Mouse (Mus musculus): Measurements from ENCODE around the gene Kcnab3. TPM values are rescaled to one million over a fixed set of nuclear protein-coding genes. Genes with fewer than 3 reads are reported as not detected.
"Not testable (repeated sequence)": the region's sequence is repeated elsewhere in the genome, so short reads cannot be mapped to it uniquely, and the experiment has no call there.

Kcnab3 gene
- 2.0 to 2.3 TPM in 2 of 3 replicates, not detected in the other for total RNA-seq (2017)

DNA sequence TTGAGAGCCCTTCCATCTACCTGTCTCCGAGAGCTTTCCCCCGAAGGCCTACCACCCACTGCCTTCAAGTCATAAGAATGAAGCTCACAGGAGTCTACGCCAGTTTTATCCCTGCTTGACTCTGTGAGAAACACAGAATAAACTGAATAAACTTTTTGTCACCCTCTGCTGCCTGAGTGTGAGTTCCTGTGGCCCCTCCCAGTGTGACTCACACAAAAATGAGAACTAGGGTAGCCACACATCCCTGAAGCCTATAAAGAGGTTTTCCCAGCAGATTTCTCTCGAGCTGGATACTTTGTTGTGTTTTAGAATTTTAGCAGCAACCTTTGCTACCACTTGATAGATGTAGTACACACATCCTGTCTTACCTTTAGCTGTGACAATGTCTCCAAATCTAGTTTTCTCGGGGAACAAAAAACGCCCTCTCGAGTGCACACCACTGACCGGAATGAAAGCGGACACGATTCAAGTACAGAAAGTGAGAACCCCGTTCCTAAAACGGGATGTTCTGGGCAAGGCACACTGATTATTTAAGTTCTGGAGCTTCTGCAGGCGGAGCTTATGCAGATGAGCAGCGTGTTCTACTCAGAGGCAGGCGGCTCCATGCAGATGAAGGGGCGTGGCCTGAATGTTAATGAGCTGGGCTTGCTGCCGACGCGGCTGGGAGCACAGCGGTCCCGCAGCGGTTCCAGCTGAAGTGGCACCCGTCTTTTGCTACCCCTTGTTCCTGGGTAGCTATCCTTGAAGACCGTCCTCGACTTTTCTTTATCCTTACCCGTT, at the start of gene Kcnab3:
TSS of gene Kcnab3 (plus strand) at position 631 of the 780 bp plus-strand sequence.
- peak; percentile 80 for ATAC-seq (replicated peaks; ENCODE audit: insufficient number of reproducible peaks, low FRiP score, low TSS enrichment, poor library complexity, severe bottlenecking)

GRCm38 (mm10) chr11:69277267-69277666, 48.8 kb upstream of the Kcnab3 start:
- no peak for ATAC-seq (replicated peaks; ENCODE audit: insufficient number of reproducible peaks, low FRiP score, low TSS enrichment, poor library complexity, severe bottlenecking)

DNA sequence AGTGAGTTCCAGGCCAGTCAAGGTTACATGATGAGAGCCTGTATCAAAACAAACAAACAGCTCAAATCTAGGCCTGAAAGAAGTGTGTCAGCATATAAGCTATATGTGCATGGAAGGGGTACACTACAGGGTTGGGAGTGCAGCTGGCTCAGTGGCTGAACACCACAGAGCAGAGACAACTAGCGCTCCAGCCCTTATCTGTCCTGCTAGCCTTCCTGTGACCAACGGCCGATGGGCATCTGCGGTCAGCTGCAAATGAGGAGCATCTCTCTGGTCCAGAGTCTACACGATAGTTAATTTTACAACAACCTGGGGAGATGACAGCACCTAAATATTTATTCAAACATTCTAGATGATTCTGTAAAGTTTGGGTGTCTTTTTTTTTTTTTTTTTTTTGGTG, 34.9 kb upstream of the Kcnab3 start:
- ATAC-seq (replicated peaks; ENCODE audit: insufficient number of reproducible peaks, low FRiP score, low TSS enrichment, poor library complexity, severe bottlenecking) = no peak

DNA sequence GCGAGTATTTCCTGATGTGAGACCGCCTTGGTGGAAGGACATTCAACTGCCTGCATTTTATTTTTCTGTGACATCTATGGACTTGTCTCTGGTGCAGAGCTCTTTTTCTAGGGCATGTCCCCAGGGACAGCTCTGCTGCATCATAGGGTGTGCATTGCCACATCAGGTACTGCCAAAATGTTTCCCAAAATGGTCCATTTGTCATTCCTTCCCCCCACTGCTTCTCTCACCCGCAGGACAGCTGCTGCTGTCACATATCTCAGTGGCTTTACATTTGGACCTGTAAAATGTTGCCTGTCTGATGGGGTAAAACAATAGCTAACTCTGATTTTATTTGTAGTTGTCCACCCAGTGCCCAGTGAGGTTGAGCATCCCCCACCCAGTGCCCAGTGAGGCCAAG, 30.8 kb upstream of the Kcnab3 start:
- no peak for ATAC-seq (replicated peaks; ENCODE audit: insufficient number of reproducible peaks, low FRiP score, low TSS enrichment, poor library complexity, severe bottlenecking)

GRCm38 (mm10) chr11:69297799-69298198, 28.3 kb upstream of the Kcnab3 start:
- no peak for ATAC-seq (replicated peaks; ENCODE audit: insufficient number of reproducible peaks, low FRiP score, low TSS enrichment, poor library complexity, severe bottlenecking)

- ATAC-seq (replicated peaks; ENCODE audit: insufficient number of reproducible peaks, low FRiP score, low TSS enrichment, poor library complexity, severe bottlenecking) = no peak
These were observed 27.8 kb upstream of the Kcnab3 start for GRCm38 (mm10) chr11:69298231-69298630.

DNA sequence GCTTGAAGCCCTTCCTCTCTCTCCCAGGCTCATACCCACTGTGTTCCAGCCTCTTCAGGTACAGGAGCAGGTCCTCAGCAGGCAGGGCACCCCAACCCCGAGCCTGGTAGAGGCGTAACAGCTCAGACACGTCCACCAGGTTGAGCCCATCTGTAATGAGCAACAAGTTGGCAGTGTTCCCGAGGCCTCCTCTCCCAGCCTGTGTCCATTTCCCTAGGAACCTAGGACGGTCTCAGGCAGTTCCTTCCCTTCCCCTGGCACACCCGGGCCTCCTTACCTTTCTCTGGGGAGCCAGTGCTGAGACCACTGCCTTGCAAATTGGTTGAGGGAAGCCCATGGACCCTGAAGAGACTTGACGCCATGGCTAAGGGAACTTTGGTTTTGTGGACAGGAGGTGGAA, 23.2 kb upstream of the Kcnab3 start:
- no peak for ATAC-seq (replicated peaks; ENCODE audit: insufficient number of reproducible peaks, low FRiP score, low TSS enrichment, poor library complexity, severe bottlenecking)

- ATAC-seq (replicated peaks; ENCODE audit: insufficient number of reproducible peaks, low FRiP score, low TSS enrichment, poor library complexity, severe bottlenecking) = no peak
These were observed 20.8 kb upstream of the Kcnab3 start for GRCm38 (mm10) chr11:69305291-69305690.

GRCm38 (mm10) chr11:69306039-69306438, 20.0 kb upstream of the Kcnab3 start:
- ATAC-seq (replicated peaks; ENCODE audit: insufficient number of reproducible peaks, low FRiP score, low TSS enrichment, poor library complexity, severe bottlenecking) = no peak

DNA sequence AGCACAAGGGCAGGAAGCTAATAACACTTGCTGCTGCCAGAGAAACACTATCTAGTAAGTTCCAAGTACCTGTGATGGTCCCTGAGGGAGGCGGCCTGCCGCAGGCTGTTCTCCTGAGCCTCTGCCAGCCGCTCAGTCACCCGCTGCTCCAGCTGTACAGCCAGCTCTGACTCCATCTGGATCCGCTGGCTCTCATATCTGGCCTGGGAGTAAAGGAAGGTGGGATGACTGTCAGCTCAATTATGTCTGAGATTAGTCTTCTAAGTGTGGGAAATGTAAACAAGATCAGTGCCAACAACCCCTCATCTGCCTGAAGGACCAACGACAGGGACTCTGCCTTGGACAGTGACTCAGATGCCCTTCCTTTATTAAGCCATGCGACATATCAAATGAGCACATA, 14.8 kb upstream of the Kcnab3 start:
- no peak for ATAC-seq (replicated peaks; ENCODE audit: insufficient number of reproducible peaks, low FRiP score, low TSS enrichment, poor library complexity, severe bottlenecking)

GRCm38 (mm10) chr11:69316361-69316760, 9.7 kb upstream of the Kcnab3 start:
- ATAC-seq (replicated peaks; ENCODE audit: insufficient number of reproducible peaks, low FRiP score, low TSS enrichment, poor library complexity, severe bottlenecking) = no peak

DNA sequence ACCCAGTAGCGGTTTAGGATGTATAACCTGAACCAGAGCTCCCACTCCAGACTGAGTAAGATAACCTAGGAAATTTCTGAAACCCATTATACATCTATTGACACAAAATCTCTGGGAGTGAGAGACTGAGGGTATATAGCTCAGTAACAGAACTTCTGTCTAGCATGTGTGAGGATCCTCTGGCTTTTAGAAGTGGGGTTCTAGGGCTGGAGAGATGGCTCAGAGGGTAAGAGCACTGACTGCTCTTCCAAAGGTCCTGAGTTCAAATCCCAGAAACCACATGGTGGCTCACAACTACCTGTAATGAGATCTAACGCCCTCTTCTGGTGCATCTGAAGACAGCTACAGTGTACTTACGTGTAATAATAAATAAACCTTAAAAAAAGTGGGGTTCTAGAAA, 8.1 kb upstream of the Kcnab3 start:
- not testable (repeated sequence) for ATAC-seq (replicated peaks; ENCODE audit: insufficient number of reproducible peaks, low FRiP score, low TSS enrichment, poor library complexity, severe bottlenecking)

DNA sequence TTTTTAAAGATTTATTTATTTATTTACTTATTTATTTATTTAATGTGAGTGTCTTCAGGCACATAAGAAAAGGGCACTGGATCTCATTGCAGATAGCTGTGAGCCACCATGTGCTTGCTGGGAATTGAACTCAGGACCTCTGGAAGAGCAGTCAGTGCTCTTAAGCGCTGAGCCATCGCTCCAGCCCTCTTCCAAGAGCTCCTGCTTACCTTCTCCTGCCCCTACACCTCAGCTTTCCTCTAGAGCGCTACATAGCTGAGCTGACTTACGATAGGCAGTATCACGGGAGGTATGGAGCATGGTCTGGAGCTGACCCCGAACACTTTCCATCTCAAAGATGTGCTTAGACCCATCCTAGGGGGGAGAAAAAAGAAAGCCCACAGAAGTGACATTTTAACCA, 4.5 kb upstream of the Kcnab3 start:
- ATAC-seq (replicated peaks; ENCODE audit: insufficient number of reproducible peaks, low FRiP score, low TSS enrichment, poor library complexity, severe bottlenecking) = no peak

DNA sequence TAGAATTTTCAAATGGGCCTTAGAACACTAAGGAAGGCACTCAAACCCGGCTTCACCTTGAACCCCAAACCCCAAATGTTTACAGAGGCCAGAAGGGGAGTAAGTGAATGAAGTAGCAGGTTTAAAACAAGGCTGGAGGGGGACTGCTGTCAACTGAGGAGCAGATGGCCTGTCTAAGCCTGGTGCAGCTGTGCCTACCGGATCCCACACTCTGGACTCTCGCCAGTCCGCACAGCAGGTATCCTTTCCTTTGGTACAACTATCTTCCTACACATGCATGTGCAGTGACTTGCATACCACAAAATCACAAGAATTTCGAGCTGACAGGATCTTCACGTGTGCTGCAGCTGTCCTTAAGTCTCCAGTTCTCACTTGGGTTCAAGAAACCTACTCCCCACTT, 4.0 kb upstream of the Kcnab3 start:
- ATAC-seq (replicated peaks; ENCODE audit: insufficient number of reproducible peaks, low FRiP score, low TSS enrichment, poor library complexity, severe bottlenecking) = no peak

DNA sequence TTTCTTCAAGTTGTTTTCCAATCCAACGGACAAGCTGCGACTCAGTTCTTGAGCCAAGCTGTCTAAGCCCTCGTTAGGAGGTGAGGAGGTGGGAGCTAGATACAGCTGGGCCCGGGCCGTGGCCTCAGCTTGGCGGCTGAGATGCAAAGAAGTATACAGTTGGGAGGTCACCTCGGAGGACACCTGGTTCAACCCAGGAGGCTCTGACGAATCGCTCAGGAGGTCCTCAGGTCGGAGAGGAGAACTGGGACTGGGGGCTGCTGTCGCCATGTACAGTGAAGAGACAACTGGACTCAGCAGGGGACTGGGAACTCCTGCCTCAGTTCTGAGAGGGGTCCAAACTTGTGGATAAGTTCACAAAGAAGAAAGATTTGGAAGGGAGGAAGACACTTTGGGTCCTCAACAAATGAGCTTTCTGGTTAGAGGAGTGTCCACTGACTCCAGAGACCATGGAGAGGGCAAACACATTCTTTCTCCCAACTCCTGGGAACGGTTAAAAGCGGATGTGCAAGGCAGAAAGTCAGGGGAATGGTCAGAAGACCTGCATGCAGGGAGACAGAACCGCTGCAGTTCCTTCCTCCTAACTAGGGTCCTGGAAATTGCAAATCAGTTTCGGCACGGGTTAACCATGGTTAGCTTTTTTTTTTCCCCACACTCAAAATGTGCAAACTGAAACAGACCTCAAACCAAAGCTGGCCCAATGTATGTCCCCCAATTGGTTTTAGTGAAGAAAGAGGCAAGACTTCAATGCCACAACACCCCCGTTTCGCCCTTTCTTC, 3.2 kb upstream of the Kcnab3 start:
- ATAC-seq (replicated peaks; ENCODE audit: insufficient number of reproducible peaks, low FRiP score, low TSS enrichment, poor library complexity, severe bottlenecking) = no peak

DNA sequence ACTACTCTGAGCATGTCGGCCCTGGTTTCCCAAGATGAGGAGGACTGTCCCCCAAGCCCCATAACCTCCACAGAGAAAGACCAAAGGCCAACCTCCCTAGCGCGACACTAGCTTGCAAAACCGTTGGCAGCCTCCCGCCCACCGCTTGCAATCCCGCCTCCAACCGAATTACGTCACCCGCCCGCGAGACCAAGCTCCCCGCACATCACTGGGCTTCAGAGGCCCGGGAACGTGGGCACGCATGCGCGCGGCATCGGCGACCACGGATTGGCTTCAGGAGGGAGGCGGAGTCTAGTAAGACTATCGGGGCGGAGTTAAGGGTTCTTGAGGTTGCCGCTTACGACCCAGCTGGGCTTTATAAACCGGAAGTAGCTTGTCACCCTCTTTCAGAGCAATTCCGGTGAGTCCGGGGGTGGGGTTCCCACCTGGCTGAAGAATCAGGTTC, 2.4 kb upstream of the Kcnab3 start, which contains the start of the genes Cntrob and Trappc1:
TSS of gene Cntrob (minus strand) at position 109 of the 445 bp plus-strand sequence.
TSS of gene Trappc1 (plus strand) at position 314 of the 445 bp plus-strand sequence.
- peak; percentile 91 for ATAC-seq (replicated peaks; ENCODE audit: insufficient number of reproducible peaks, low FRiP score, low TSS enrichment, poor library complexity, severe bottlenecking)

DNA sequence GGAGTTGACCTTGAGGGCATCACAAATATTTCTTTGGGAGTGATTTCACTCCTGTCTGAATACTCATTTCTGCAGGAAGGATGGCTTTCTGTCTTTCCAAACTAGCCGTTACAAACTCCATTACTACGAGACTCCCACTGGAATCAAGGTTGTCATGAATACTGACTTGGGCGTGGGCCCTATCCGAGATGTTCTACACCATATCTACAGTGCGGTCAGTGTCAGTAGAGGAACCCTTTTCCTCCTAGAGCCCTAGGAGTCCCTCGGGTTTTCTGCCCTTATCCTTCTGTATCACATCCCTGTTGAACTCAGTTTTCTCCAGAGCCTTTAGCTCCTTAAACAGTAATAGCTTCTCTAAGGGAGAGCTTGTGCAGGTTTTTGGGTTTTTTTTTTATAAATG, 1.3 kb upstream of the Kcnab3 start:
- ATAC-seq (replicated peaks; ENCODE audit: insufficient number of reproducible peaks, low FRiP score, low TSS enrichment, poor library complexity, severe bottlenecking) = no peak

- ATAC-seq (replicated peaks; ENCODE audit: insufficient number of reproducible peaks, low FRiP score, low TSS enrichment, poor library complexity, severe bottlenecking) = no peak
These were observed 524 bp downstream of the Kcnab3 start for GRCm38 (mm10) chr11:69326408-69327156.

DNA sequence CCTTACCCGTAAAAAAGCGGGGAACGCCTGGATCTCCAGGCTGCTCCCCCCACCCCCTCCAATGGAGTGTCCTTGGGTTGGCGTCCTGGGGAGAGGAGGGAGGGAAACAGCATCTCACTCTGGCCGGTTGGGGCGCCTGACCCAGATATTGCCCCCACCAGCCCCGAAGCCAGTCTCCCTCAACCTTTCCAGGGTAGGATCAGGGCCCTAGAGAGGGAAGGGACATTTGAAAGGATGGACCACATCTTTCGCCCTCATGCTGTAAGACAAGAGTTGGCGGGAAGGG, 1.0 kb downstream of the Kcnab3 start:
- no peak for ATAC-seq (replicated peaks; ENCODE audit: insufficient number of reproducible peaks, low FRiP score, low TSS enrichment, poor library complexity, severe bottlenecking)

All from monocyte, adult 5-6 weeks (primary cell).